Mouse (Mus musculus) midbrain, embryonic 11.5 days (tissue): ENCODE measurements around the gene Ndufc1. TPM values are rescaled to one million over a fixed set of nuclear protein-coding genes. Genes with fewer than 3 reads are reported as not detected.

Experiments
- ATAC-seq: fragments of 200-750 bp; cut with Nextera tagmentation; 2 replicates; pipeline ENCODE4 v1.8.0; 2017; ENCODE audit warnings: moderate TSS enrichment, moderate library complexity; ENCODE audit not compliant: low FRiP score
- DNase-seq: peaks from one replicate; pipeline ENCODE4 v3.0.0; 2015; ENCODE audit warnings: low spot score; ENCODE audit errors: missing footprints
- H3K27ac ChIP-seq: fragments of 300-500 bp; sonication (generic); 2 replicates; pipeline ENCODE4 v1.5.1; 2014; ENCODE audit warnings: low read depth, low read length
- H3K27me3 ChIP-seq: fragments of 300-500 bp; sonication (generic); 2 replicates; pipeline ENCODE4 v1.6.1; 2014; ENCODE audit warnings: mild to moderate bottlenecking, low read length, moderate library complexity, mixed read lengths; ENCODE audit not compliant: control insufficient read depth, insufficient read depth
- H3K36me3 ChIP-seq: fragments of 300-500 bp; sonication (generic); 2 replicates; pipeline ENCODE4 v1.6.1; 2014; ENCODE audit warnings: mild to moderate bottlenecking, low read length, moderate library complexity, mixed read lengths; ENCODE audit not compliant: control insufficient read depth, insufficient read depth
- H3K4me1 ChIP-seq: fragments of 300-500 bp; sonication (generic); 2 replicates; pipeline ENCODE4 v1.6.1; 2014; ENCODE audit warnings: low read length; ENCODE audit not compliant: control insufficient read depth, insufficient read depth
- H3K4me2 ChIP-seq: fragments of 300-500 bp; sonication (generic); 2 replicates; pipeline ENCODE4 v1.6.1; 2014; ENCODE audit warnings: mild to moderate bottlenecking, moderate library complexity
- H3K4me3 ChIP-seq: fragments of 300-500 bp; sonication (generic); 2 replicates; pipeline ENCODE4 v1.5.1; 2014; ENCODE audit warnings: low read depth, low read length
- H3K9ac ChIP-seq: fragments of 300-500 bp; sonication (generic); 2 replicates; pipeline ENCODE4 v1.6.1; 2014; ENCODE audit warnings: low read length
- H3K9me3 ChIP-seq: fragments of 300-500 bp; sonication (generic); 2 replicates; pipeline ENCODE4 v1.6.1; 2016; ENCODE audit warnings: low read length; ENCODE audit not compliant: control insufficient read depth
- WGBS: fragments of 180-500 bp; shearing (Covaris S2); extraction: QIAGEN DNeasy Blood & Tissue Kit; methylation state at CpG from one replicate; pipeline ENCODE4 v1.1.7; 2014; 5-methylcytosine and 5-hydroxymethylcytosine counted together
- polyA plus RNA-seq: library from polyadenylated mRNA; unstranded; fragments of >200 nt; fragmentation: Nextera tagmentation; extraction: Ambion mirVana; gene quantifications from 2 replicates; pipeline ENCODE4 v1.2.1, GENCODE M21; 2014

The Ndufc1 gene
- polyA plus RNA-seq, 1 experiment from 2014 or later: 783 TPM

DNA sequence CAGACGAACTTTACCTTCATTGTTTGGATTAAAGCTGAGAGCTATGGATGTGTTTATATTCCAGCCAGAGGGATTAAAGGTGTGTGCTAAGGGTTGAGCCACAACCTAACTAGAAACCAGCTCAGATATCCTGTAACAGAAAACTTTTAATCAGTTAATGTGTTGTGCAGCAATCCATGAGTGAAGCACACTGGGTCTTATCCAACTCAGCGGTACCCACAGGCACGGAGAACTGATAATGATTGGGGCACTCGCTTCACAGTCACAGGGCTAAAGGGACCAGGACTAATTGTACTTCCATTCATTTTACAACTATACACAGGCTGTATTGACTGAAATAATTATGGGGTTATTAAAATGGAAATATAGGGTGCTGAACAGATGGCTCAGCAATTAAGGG is 41.9 kb downstream of the Ndufc1 start:
- no peak for DNase-seq
- 75% methylated on average over 4 of the region's 4 CpGs for WGBS
- no peaks in the 10 kb centered on the region; the same call in 1 of the 2 replicates for H3K27me3 ChIP-seq
- H3K27ac ChIP-seq: no peak overlapping the region
- H3K4me2 ChIP-seq: no peak overlapping the region
- no peak overlapping the region for H3K9ac ChIP-seq
- ATAC-seq: no peak
- H3K36me3 ChIP-seq: no peaks in the 10 kb centered on the region
- no peak overlapping the region for H3K4me3 ChIP-seq
- H3K4me1 ChIP-seq: peaks cover 3% of the 10 kb centered on the region; the same call in 1 of the 2 replicates
- no peaks in the 10 kb centered on the region for H3K9me3 ChIP-seq

DNA sequence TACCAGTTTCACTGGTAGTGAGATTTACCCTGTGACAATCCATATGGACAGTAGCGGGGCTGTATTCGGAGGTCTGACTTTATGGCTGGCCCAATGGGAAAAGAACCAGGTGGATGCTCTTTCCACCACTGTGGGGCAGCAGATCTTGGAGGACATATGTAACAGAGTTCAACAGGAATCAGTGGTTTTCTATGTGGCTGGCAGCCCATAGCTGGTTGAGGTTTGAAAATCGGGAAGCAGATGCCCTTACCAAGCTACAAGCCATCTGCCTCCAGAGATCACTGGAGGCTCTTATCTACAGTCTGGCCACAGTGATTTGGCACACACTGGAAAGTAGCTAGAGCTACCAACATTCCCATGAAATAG is 43.3 kb downstream of the Ndufc1 start:
- WGBS: 15% methylated on average over 3 of the region's 3 CpGs

DNA sequence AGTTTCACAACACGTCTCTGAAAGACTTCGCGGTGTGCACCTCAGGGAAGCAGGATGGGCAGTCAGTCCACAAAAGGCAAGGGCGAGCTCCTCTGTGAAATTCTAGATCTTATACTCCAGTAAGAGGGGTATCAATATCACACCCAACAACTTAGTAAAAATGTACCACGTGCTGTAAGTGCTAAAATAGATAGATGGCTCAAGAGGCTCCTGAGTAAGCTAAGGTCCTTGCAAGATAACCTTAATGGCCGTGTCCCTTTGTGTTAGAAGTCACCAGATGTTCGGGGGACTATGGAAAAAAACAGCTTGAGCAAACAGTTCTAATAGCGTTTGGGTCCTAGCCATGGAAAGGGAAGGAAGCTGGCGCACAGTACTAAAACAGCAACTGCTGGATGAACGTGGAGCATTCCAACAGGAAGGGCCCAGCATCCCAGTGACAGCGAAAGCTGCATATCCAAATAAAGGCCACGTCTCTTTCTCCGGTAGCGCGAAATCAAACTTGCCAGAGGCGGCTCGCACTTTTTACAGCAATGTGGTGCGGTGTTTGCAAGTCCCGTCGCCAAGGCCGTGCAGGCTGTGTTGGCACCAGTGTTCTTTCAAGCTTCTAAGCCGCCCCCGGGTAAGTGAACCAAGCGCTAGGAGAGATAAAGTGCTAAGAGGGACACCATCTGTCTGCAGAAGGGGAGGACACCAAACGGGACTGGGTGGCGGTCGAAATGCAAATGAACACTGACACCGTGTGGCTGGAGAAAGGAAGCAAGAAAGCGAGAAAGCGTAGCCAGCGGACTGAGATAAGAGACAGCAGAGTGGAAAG is 43.9 kb downstream of the Ndufc1 start:
- H3K36me3 ChIP-seq: no peaks in the 10 kb centered on the region
- H3K27ac ChIP-seq: no peak overlapping the region
- DNase-seq: peak; percentile 98
- H3K4me1 ChIP-seq: peaks cover 3% of the 10 kb centered on the region; the same call in 1 of the 2 replicates
- H3K9ac ChIP-seq: peak overlapping the region; percentile 58
- peak; percentile 91 for ATAC-seq
- peak overlapping the region; percentile 57 for H3K4me2 ChIP-seq
- peak overlapping the region; percentile 34 for H3K4me3 ChIP-seq
- no peaks in the 10 kb centered on the region; the same call in 1 of the 2 replicates for H3K27me3 ChIP-seq
- 7% methylated on average over 31 of the region's 31 CpGs for WGBS
- no peaks in the 10 kb centered on the region for H3K9me3 ChIP-seq

More for the DNA sequence above, 43.3 kb downstream of the Ndufc1 start:
- no peaks in the 10 kb centered on the region for H3K9me3 ChIP-seq
- H3K4me1 ChIP-seq: peaks cover 3% of the 10 kb centered on the region; the same call in 1 of the 2 replicates
- DNase-seq (no peak), ATAC-seq (no peak)
- H3K9ac ChIP-seq: peak overlapping the region; percentile 58; the same call in 1 of the 2 replicates
- H3K27me3 ChIP-seq: no peaks in the 10 kb centered on the region; the same call in 1 of the 2 replicates
- peak overlapping the region; percentile 57 for H3K4me2 ChIP-seq
- no peak overlapping the region for H3K27ac ChIP-seq
- H3K4me3 ChIP-seq: peak overlapping the region; percentile 34
- H3K36me3 ChIP-seq: no peaks in the 10 kb centered on the region

DNA sequence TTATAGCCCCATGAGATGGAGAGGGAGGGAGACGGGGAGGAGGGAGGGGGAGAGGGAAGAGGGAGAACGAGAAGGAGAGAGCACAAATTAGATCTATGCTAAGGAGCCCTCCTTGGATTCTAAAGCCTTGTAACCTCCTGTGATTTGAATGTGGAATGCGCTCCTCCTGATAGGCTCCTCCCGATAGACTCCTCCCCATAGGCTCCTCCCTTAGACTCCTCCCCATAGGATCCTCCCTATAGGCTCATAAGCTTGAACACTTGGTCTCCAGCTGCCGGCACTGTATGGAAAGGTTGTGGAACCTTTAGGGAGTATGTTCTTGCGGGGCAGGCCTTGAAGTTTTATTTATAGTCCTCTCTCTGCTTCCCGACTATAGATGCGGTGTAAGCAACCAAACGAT is 47.7 kb downstream of the Ndufc1 start:
- Histone ChIP-seq H3K4me1 (peaks cover 6% of the 10 kb centered on the region), H3K36me3 (no peaks in the 10 kb centered on the region), H3K27ac (no peak overlapping the region), H3K4me3 (no peak overlapping the region), H3K4me2 (no peak overlapping the region), H3K27me3 (peaks cover 15% of the 10 kb centered on the region), H3K9me3 (no peaks in the 10 kb centered on the region), H3K9ac (no peak overlapping the region)
- 22% methylated on average over 9 of the region's 9 CpGs for WGBS
- ATAC-seq (no peak), DNase-seq (no peak)

DNA sequence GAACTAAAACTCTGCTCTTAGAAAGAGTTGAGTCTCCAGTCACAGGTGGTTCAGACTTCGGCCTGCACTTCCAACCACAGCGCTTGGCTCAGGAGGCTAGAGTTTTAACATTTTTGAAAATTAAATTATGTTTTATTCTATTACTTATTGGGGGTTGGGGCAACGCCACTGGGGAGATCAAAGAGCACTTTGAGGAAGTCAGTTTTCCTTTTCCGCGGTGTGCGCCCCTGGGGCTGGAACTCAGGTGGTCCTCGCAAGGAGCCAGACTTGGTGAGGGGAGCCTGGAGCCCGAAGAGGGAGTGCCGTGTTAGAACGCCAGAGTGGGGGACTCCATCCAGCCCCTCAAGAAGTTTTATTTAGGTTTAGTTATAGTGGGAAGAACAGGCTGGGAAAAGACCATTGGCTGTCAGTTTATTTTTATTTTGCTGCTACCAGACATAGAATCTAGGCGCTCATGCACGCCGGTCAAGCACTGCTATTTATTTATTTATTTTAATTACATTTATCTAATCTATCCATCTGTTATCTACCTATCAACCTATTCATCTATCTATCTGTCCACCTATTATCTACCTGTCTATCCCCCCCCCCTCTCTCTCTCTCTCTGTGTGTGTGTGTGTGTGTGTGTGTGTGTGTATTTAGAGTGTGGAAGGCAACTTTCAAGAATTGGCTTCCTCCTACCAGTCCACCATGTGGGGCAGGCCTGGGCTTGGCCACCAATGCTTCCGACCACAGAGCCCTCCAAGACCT is 49.1 kb downstream of the Ndufc1 start:
- no peaks in the 10 kb centered on the region for H3K36me3 ChIP-seq
- ATAC-seq: no peak
- H3K27me3 ChIP-seq: peaks cover 15% of the 10 kb centered on the region
- peaks cover 3% of the 10 kb centered on the region; the same call in 1 of the 2 replicates for H3K4me1 ChIP-seq
- peak; percentile 86 for DNase-seq
- H3K9ac ChIP-seq: no peak overlapping the region
- no peak overlapping the region for H3K27ac ChIP-seq
- 24% methylated on average over 14 of the region's 14 CpGs for WGBS
- no peak overlapping the region for H3K4me3 ChIP-seq
- H3K4me2 ChIP-seq: no peak overlapping the region
- H3K9me3 ChIP-seq: no peaks in the 10 kb centered on the region

DNA sequence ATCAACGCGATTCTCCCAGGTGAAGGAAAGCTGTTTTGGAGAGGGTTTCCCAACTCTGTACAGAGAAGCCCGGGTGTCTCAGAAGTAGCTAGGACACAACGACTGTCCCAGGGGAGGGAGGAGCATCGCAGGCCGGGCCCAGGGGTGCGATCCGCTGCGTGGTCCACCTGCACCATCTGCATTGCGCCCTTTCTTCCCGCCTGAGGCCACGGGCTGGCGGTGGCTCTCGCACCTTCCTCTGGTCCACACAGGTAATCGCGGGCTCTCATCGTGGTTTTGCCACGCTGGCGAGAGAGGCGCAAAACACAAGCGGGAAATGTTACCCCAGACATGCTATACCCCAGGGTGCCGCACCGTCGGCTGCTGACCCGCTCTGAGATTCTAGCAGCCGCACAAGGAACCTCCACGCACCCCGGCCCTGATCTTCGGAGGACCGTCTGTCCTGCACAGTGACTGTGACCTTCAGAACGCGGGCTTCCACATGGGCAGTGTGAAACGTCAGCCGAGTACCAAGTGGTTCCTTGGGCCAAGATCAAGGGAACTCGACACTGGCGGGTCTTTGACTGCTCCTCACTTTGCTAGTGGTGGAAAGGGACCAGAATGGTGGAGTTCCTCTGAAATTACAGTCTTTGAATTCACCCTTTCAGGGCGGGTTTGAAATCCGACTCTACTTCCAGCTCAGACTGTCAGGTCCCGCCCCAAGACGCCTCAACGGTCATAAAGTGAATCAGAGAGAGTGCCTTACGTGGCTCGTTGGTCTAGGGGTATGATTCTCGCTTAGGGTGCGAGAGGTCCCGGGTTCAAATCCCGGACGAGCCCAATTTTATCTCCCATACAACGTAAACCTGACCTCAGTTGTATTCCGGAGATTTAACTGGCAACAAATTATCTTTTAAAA is 49.9 kb downstream of the Ndufc1 start:
- Histone ChIP-seq H3K9me3 (no peaks in the 10 kb centered on the region), H3K4me2 (peak overlapping the region; percentile 60), H3K36me3 (no peaks in the 10 kb centered on the region), H3K4me1 (peaks cover 3% of the 10 kb centered on the region; the same call in 1 of the 2 replicates), H3K27me3 (peaks cover 15% of the 10 kb centered on the region), H3K4me3 (peak overlapping the region; percentile 43), H3K27ac (no peak overlapping the region), H3K9ac (peak overlapping the region; percentile 44; the same call in 1 of the 2 replicates)
- DNase-seq: peak; percentile 99
- under 1% methylated on average over 50 of the region's 50 CpGs for WGBS
- ATAC-seq: peak; percentile 68

DNA sequence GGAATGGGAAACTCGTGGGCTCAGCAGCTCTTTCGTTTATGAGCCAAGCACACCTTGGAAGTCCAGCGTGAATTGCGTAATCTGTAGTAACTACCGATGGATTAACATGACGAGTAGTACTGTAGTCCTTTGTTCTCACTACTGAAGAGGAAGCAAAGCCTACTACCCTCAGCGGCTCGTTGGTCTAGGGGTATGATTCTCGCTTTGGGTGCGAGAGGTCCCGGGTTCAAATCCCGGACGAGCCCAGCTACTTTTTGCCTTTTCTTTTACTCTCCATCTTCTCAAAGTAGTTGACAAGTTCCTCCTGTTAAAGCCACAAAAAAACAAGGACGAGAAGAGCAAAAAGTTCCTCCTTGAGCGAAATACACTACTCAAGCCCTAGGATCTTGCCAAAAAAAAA is 50.6 kb downstream of the Ndufc1 start:
- H3K27ac ChIP-seq: no peak overlapping the region
- H3K4me1 ChIP-seq: peaks cover 3% of the 10 kb centered on the region; the same call in 1 of the 2 replicates
- H3K27me3 ChIP-seq: peaks cover 15% of the 10 kb centered on the region
- peak overlapping the region; percentile 60 for H3K4me2 ChIP-seq
- H3K36me3 ChIP-seq: no peaks in the 10 kb centered on the region
- ATAC-seq (peak; percentile 60; the same call in 1 of the 2 replicates), DNase-seq (peak; percentile 97)
- peak overlapping the region; percentile 43 for H3K4me3 ChIP-seq
- H3K9ac ChIP-seq: no peak overlapping the region
- no peaks in the 10 kb centered on the region for H3K9me3 ChIP-seq
- under 1% methylated on average over 15 of the region's 15 CpGs for whole genome bisulfite sequencing

DNA sequence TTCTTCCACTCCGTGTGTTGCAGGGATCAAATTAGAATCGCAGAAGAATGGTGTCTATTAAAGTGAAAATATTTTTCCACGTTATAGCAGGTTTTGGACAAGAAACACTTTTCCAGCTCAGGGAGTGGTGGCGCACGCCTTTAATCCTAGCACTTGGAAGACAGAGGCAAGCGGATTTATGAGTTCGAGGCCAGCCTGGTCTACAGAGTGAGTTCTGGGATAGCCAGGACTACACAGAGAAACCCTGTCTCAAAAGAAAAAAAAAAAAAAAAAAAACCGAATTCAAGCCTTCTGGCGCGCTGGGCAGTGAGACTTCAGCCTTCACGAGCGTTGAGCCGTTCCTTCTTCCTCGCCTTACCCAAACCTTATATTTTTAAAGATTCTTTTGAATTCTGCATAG is 51.2 kb downstream of the Ndufc1 start:
- H3K4me2 ChIP-seq: peak overlapping the region; percentile 16; the same call in 1 of the 2 replicates

More for the DNA sequence above, 51.2 kb downstream of the Ndufc1 start:
- Histone ChIP-seq H3K4me1 (peaks cover 3% of the 10 kb centered on the region; the same call in 1 of the 2 replicates), H3K27ac (no peak overlapping the region), H3K36me3 (no peaks in the 10 kb centered on the region), H3K4me3 (peak overlapping the region; percentile 43; the same call in 1 of the 2 replicates), H3K27me3 (peaks cover 15% of the 10 kb centered on the region), H3K9me3 (no peaks in the 10 kb centered on the region), H3K9ac (no peak overlapping the region)
- DNase-seq (no peak), ATAC-seq (no peak)
- 7% methylated on average over 14 of the region's 14 CpGs for WGBS
